Mouse (Mus musculus): Measurements from ENCODE around the gene Dcps. TPM values are rescaled to one million over a fixed set of nuclear protein-coding genes. Genes with fewer than 3 reads are reported as not detected.
"Not testable (repeated sequence)": the region's sequence is repeated elsewhere in the genome, so short reads cannot be mapped to it uniquely, and the experiment has no call there.

Gene Dcps
- polyA plus RNA-seq, 1 experiment, result 30.2 TPM

DNA sequence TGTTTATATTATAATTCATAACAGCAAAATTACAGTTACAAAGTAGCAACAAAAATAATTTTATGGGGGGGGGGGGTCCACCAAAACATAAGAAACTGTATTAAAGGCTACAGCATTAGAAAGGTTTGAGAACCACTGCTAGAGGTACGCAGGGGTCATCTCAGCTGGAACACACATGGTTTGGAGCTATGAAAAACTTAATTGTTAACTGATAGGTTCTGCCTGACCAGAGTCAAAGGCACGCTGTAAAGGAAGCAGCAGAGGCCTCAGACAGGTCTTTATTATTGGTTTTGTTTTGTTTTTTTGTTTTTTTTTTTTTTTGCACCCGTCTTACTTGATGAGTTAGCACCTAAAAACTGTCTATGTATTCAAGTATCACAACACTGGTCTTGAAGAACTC is 17.4 kb downstream of the Dcps start:
- H3K4me3 ChIP-seq (replicated peaks; ENCODE audit: insufficient read depth, low read depth, low read length), result no peak overlapping the region
- peaks cover 11% of the 10 kb centered on the region for H3K4me1 ChIP-seq (ENCODE audit: control insufficient read depth, insufficient read depth, low read length)
- TF ChIP-seq CTCF (IDR thresholded peaks at IDR 0.05; ENCODE audit: borderline replicate concordance, insufficient read depth, low read depth, low read length) (no peak), POLR2A (IDR thresholded peaks at IDR 0.05; ENCODE audit: borderline replicate concordance, insufficient read depth, low read length) (no peak)
- WGBS, result 96% methylated on average over 3 of the region's 3 CpGs
- H3K27ac ChIP-seq (ENCODE audit: insufficient read depth, low read length), result no peak overlapping the region
- no peak for DNase-seq
- no peaks in the 10 kb centered on the region for H3K27me3 ChIP-seq (ENCODE audit: control insufficient read depth, insufficient read depth, low read length)

DNA sequence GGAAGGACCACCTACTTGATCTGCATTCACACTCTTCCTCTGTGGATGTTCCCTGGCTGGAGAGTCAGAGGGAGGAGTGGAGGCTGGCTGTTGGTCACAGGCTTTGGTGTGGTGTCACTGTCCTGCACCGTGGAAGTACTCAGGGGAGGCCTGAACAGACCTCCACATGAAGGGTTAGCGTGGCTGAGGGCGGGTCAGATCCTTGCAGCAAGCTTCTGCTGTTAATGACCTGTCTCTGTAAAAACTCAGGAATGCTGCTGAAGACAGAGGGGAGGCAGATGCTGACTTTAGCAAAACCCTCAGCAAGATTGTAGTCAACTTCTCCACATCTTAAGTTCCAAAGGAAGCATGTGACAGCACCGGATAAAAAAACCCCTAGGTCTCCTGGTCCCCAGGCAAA is 19.0 kb downstream of the Dcps start:
- H3K27me3 ChIP-seq (ENCODE audit: control insufficient read depth, insufficient read depth, low read length), result no peaks in the 10 kb centered on the region
- H3K27ac ChIP-seq (ENCODE audit: insufficient read depth, low read length), result no peak overlapping the region
- TF ChIP-seq POLR2A (IDR thresholded peaks at IDR 0.05; ENCODE audit: borderline replicate concordance, insufficient read depth, low read length) (no peak), CTCF (IDR thresholded peaks at IDR 0.05; ENCODE audit: borderline replicate concordance, insufficient read depth, low read depth, low read length) (no peak)
- H3K4me3 ChIP-seq (replicated peaks; ENCODE audit: insufficient read depth, low read depth, low read length), result no peak overlapping the region
- DNase-seq, result no peak
- WGBS, result 91% methylated on average over 4 of the region's 4 CpGs
- no peaks in the 10 kb centered on the region; the same call in 1 of the 2 replicates for H3K4me1 ChIP-seq (ENCODE audit: control insufficient read depth, insufficient read depth, low read length)

DNA sequence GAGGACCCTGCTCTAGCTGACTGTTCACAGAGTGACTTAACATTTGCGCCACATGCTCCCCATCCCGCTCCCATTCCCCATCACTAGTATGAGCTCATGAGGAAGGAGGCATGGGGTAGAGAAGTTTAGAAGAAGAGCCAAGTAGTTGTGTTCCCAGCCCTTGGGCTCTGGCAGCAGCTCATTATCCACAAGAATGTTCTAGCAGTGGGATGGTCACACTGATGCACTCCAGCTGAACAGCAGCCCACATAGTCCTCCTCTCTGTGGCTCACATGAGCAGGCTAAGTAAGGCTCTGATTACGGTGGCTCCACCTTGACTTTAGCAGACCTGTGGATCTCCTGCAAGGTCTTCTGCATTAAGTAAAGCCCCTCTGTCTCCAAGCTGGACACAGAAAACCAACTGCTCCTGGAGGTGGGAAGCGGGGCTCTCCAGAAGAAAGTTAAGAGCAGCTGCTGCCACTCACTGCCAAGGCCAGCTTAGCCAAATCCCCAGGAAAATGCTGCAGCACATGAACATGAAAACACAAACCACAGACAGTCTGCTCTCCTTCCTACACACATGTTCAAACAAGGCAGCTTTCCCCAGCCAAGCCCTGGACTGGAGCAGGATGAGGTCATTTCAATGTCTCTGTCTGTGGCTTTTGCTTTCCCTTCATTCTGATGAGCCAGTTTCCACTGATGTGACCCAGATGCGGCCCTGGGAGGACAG is 19.7 kb downstream of the Dcps start:
- no peak for DNase-seq
- Histone ChIP-seq H3K27ac (ENCODE audit: insufficient read depth, low read length) (no peak overlapping the region), H3K27me3 (ENCODE audit: control insufficient read depth, insufficient read depth, low read length) (no peaks in the 10 kb centered on the region), H3K4me1 (ENCODE audit: control insufficient read depth, insufficient read depth, low read length) (no peaks in the 10 kb centered on the region), H3K4me3 (replicated peaks; ENCODE audit: insufficient read depth, low read depth, low read length) (no peak overlapping the region)
- no peak for TF ChIP-seq CTCF (IDR thresholded peaks at IDR 0.05; ENCODE audit: borderline replicate concordance, insufficient read depth, low read depth, low read length)
- no peak for TF ChIP-seq POLR2A (IDR thresholded peaks at IDR 0.05; ENCODE audit: borderline replicate concordance, insufficient read depth, low read length)
- 78% methylated on average over 5 of the region's 5 CpGs for WGBS

DNA sequence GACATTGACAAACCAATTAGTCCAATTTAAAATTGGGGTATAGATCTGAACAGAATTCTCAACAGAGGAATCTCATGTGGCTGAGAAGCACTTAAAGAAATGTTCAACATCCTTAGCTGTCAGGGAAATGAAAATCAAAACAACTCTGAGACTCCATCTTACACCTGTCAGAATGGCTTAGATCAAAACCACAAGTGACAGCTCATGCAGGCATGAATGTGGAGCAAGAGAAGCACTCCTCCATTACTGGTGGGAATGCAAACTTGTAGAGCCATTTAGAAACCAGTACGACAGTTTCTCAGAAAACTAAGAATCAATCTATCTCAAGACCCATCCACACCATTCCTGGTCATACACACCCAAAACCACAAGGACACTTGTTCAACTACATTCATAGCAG is 22.9 kb downstream of the Dcps start:
- no peak for TF ChIP-seq POLR2A (IDR thresholded peaks at IDR 0.05; ENCODE audit: borderline replicate concordance, insufficient read depth, low read length)
- TF ChIP-seq CTCF (IDR thresholded peaks at IDR 0.05; ENCODE audit: borderline replicate concordance, insufficient read depth, low read depth, low read length), result no peak
- 94% methylated on average over 1 of the region's 1 CpGs for WGBS

DNA sequence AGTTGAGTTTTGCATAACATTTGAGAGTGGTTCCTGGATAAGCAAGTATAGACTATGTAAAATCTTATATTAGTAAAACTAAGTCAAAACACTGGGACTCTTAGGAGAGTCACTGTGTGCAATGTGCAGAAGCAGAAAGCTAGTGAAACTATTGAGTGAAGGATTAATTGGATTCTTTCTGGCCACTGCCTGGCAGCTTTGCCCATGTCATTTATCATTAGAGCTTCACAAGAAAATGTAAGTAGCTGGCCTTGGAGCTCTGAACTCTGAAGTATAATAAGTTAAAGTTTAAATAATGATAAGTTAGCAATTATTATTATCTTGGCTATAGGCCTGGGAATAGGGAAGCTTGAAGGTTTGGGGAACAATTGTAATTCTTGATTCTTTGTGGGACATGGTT is 27.0 kb downstream of the Dcps start:
- H3K27me3 ChIP-seq (ENCODE audit: control insufficient read depth, insufficient read depth, low read length); H3K4me3 ChIP-seq (replicated peaks; ENCODE audit: insufficient read depth, low read depth, low read length); H3K27ac ChIP-seq (ENCODE audit: insufficient read depth, low read length); DNase-seq: not testable (repeated sequence)
- peaks cover 10% of the 10 kb centered on the region for H3K4me1 ChIP-seq (ENCODE audit: control insufficient read depth, insufficient read depth, low read length)

More for the DNA sequence above, 22.9 kb downstream of the Dcps start:
- DNase-seq, result no peak
- H3K4me3 ChIP-seq (replicated peaks; ENCODE audit: insufficient read depth, low read depth, low read length), result no peak overlapping the region
- H3K27me3 ChIP-seq (ENCODE audit: control insufficient read depth, insufficient read depth, low read length), result no peaks in the 10 kb centered on the region
- no peak overlapping the region for H3K27ac ChIP-seq (ENCODE audit: insufficient read depth, low read length)
- H3K4me1 ChIP-seq (ENCODE audit: control insufficient read depth, insufficient read depth, low read length), result 0 out of 2 replicates have a peak, but pooled peaks cover 3% of the 10 kb centered on the region

GRCm38 (mm10) chr9:35147261-35147660 is 28.6 kb downstream of the Dcps start:
- not testable (repeated sequence) for DNase-seq; H3K27ac ChIP-seq (ENCODE audit: insufficient read depth, low read length)

GRCm38 (mm10) chr9:35145829-35146228 is 30.0 kb downstream of the Dcps start:
- TF ChIP-seq CTCF (IDR thresholded peaks at IDR 0.05; ENCODE audit: borderline replicate concordance, insufficient read depth, low read depth, low read length), result no peak
- TF ChIP-seq POLR2A (IDR thresholded peaks at IDR 0.05; ENCODE audit: borderline replicate concordance, insufficient read depth, low read length), result no peak
- Histone ChIP-seq H3K4me3 (replicated peaks; ENCODE audit: insufficient read depth, low read depth, low read length) (no peak overlapping the region), H3K27ac (ENCODE audit: insufficient read depth, low read length) (no peak overlapping the region), H3K4me1 (ENCODE audit: control insufficient read depth, insufficient read depth, low read length) (peaks cover 12% of the 10 kb centered on the region), H3K27me3 (ENCODE audit: control insufficient read depth, insufficient read depth, low read length) (no peaks in the 10 kb centered on the region)
- no peak for DNase-seq
- WGBS, result 97% methylated on average over 1 of the region's 1 CpGs

More at GRCm38 (mm10) chr9:35147261-35147660, 28.6 kb downstream of the Dcps start:
- H3K4me3 ChIP-seq (replicated peaks; ENCODE audit: insufficient read depth, low read depth, low read length); H3K27me3 ChIP-seq (ENCODE audit: control insufficient read depth, insufficient read depth, low read length): not testable (repeated sequence)
- H3K4me1 ChIP-seq (ENCODE audit: control insufficient read depth, insufficient read depth, low read length), result peaks cover 12% of the 10 kb centered on the region
- WGBS, result 94% methylated on average over 14 of the region's 14 CpGs

DNA sequence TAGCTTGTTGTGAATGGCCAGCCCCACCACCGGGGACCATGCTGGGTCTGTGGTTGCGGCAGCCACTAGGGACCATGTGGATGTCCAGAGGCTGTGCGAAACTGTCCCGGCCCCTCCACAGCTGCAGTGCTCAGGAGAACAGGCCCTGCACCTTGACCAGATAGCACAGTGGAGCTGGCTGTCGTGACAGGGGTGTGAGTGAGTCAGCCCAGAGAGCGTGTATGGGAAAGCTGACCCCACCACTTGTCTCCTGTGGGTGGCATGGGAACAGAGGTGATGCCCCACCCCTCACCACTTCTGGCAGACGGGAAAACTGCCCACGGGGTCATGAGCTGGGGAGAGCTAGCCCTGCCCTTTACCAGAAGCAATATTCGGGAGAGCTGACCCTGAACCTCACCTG is 30.7 kb downstream of the Dcps start:
- no peak for DNase-seq
- 96% methylated on average over 9 of the region's 9 CpGs for WGBS
- H3K27me3 ChIP-seq (ENCODE audit: control insufficient read depth, insufficient read depth, low read length), result no peaks in the 10 kb centered on the region
- H3K27ac ChIP-seq (ENCODE audit: insufficient read depth, low read length), result no peak overlapping the region
- no peak overlapping the region for H3K4me3 ChIP-seq (replicated peaks; ENCODE audit: insufficient read depth, low read depth, low read length)
- H3K4me1 ChIP-seq (ENCODE audit: control insufficient read depth, insufficient read depth, low read length), result peaks cover 12% of the 10 kb centered on the region
- TF ChIP-seq POLR2A (IDR thresholded peaks at IDR 0.05; ENCODE audit: borderline replicate concordance, insufficient read depth, low read length) (no peak), CTCF (IDR thresholded peaks at IDR 0.05; ENCODE audit: borderline replicate concordance, insufficient read depth, low read depth, low read length) (no peak)
